Comparison of ENCODE assay signal across 29 mouse cellular contexts in genomic region chr5:74097854-74098220, GRCm38 (mm10). TPM values are rescaled to one million over a fixed set of nuclear protein-coding genes. Genes with fewer than 3 reads are reported as not detected.
DNase-seq lines count a peak whose midpoint lies in the region; ATAC-seq and TF ChIP-seq lines count a peak whose summit lies in the region.
"Had no signal": no experiment of that assay in that cellular context is flagged by ENCODE, and none has a peak within 500 bp of the region (broad histone marks: within the 10 kb centered on the region; RNA-seq: fewer than 3 reads in every experiment).

No protein-coding gene starts in this region.

- no peak for ATAC-seq in Patski
- no peak for ATAC-seq in megakaryocyte progenitor cell, adult 5-6 weeks (replicated peaks; ENCODE audit: poor library complexity)
- ATAC-seq: activated CD4-positive, CD25-positive, alpha-beta regulatory T cell, adult 4 months; forebrain, postnatal 0 days; hindbrain, postnatal 0 days; intestine, embryonic 15.5 days; midbrain, embryonic 16.5 days had no signal

- no peaks in the 10 kb centered on the region; the same call in none of the 2 replicates for H3K4me1 ChIP-seq in lung, adult 2 months (ENCODE audit: control insufficient read depth, insufficient read depth, low read length)

- TF ChIP-seq CTCF in lung, adult 2 months (IDR thresholded peaks at IDR 0.05; ENCODE audit: insufficient read depth, low read length) = no peak
- TF ChIP-seq CTCF in Patski (IDR thresholded peaks at IDR 0.05) = no peak

- in situ Hi-C loops in Patski (cut with MboI; ENCODE audit: low pct_unique_long_range_greater_than_20kb) = loop anchor here (25.0 kb wide), 2 partner anchors 164 to 411 kb away; no protein-coding TSS in a partner anchor

- WGBS in lung, adult 2 months = 55% methylated on average over 10 of the region's 10 CpGs

- no peaks in the 10 kb centered on the region for H3K27me3 ChIP-seq in Patski
- H3K27me3 ChIP-seq: embryonic facial prominence, embryonic 13.5 days; heart, embryonic 15.5 days; hindbrain, embryonic 12.5 days; intestine, embryonic 15.5 days had no signal

- DNase-seq in lung, adult 2 months = peak; percentile 32
- DNase-seq in lung, postnatal 4 days = no peak
- DNase-seq in 416B (ENCODE audit: low read depth) (peak; percentile 31), Patski (ENCODE audit: low read depth, low spot score) (peak; percentile 33)
- DNase-seq in lung, postnatal 10 days = peak; percentile 8
- no peak for DNase-seq in spleen, postnatal 36 days (ENCODE audit: low spot score in 2 of 2)
- DNase-seq: adrenal gland, adult 2 months; adrenal gland, postnatal 36 days; B cell, adult 2 months; cerebellum, adult 18-20 months; cerebellum, postnatal 10 days; forebrain, postnatal 0 days; gastrocnemius, postnatal 10 days; heart, postnatal 36 days; kidney, adult 2 months; kidney, postnatal 36 days; liver; right cerebral cortex, adult 18-20 months; right cerebral cortex, postnatal 4 days; thymus, postnatal 4 days had no signal

- CTCF ChIA-PET in Patski (lab: Charles Lee) = interaction anchor here (1.4 to 1.6 kb wide), 2 partner anchors 11 to 50 kb away, joined by 3 to 4 read pairs; no protein-coding TSS in a partner anchor

- POLR2A ChIA-PET in Patski (lab: Charles Lee) = no interaction called here

- H3K4me3 ChIP-seq in lung, adult 2 months (replicated peaks; ENCODE audit: extremely low read depth, low read depth, low read length) = no peak overlapping the region
- H3K4me3 ChIP-seq: embryonic facial prominence, embryonic 13.5 days; heart, embryonic 10.5 days; heart, embryonic 15.5 days; hindbrain, embryonic 12.5 days; intestine, embryonic 15.5 days had no signal

- TF ChIP-seq POLR2A in lung, adult 2 months (IDR thresholded peaks at IDR 0.05; ENCODE audit: borderline replicate concordance, extremely low read depth, low read depth, low read length) = no peak

RNA-seq across cellular contexts. Expression of gene Usp46, which starts 29.6 kb away (rescaled TPM):
- 7.4 and 14.9 TPM in 2 replicates for polyA plus RNA-seq in lung, adult 2 months (2012; rRNA removed)
- 21.0 TPM for polyA plus RNA-seq in Patski (2021)
- total RNA-seq in megakaryocyte progenitor cell, adult 5-6 weeks (2015) = 20.5 and 25.0 TPM in 2 replicates
- total RNA-seq in megakaryocyte progenitor cell, adult 5-6 weeks (2017) = 14.2 and 21.7 TPM in 2 replicates

Comparison
In these comparisons a context has a peak if more than half of its experiments do, and no peak if none do; other contexts are left out.
1. DNase-seq: peak in lung, adult 2 months (single experiment), 416B (single experiment), Patski (single experiment) and lung, postnatal 10 days (single experiment); none in lung, postnatal 4 days (0 of 2) and spleen, postnatal 36 days (0 of 2).